Mouse (Mus musculus): Measurements from ENCODE around the gene Nucb1. TPM values are rescaled to one million over a fixed set of nuclear protein-coding genes. Genes with fewer than 3 reads are reported as not detected.
"Not testable (repeated sequence)": the region's sequence is repeated elsewhere in the genome, so short reads cannot be mapped to it uniquely, and the experiment has no call there.

The Nucb1 gene
- polyA plus RNA-seq, 1 experiment, result 88.2 TPM

DNA sequence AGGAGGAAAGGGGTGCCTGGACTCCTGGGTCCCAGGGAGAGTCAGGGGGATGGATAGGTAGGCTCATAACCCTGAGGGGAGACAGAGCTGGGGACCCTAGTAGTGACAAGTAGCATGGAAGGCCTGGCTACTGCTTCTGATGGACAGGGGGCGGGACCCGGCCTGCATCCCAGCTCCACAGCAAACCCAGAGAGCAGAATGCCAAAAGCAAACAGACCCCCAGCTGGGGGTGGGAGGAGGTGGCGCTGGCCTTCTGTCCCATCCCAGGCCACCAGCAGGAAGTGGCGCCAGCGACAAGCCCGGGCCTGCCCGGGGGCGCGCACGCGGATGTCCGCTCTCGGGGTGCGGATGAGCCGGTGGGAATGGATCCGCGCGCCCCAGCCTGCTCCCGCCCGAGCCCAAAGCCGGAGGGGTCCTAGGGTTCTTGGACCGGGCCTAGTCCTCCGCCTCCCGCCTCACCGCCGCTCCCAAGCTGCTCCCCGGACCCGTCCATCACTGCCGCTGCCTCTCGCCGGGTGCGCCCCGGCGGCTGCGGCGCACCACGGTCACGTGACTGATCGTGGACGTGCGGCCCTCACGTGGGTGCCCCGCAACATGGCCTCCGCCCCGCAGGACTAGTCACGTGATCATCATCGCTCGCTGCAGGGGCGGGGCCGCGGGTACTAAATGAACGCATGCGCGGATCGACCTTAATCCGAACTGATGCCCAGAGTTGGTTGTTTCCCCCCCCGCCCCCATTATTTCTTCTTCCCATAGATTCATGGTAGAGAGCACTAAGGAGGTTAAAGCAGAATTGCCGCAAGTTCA is 43.7 kb downstream of the Nucb1 start, which contains the start of gene Bax:
Bax (minus strand) TSS at position 616 of the 807 bp plus-strand sequence.
- Histone ChIP-seq H3K27ac (ENCODE audit: insufficient read depth, low read length) (peak within 1 kb of the TSS; percentile 92), H3K4me3 (ENCODE audit: insufficient read depth, low read length) (peak within 1 kb of the TSS; percentile 83)

DNA sequence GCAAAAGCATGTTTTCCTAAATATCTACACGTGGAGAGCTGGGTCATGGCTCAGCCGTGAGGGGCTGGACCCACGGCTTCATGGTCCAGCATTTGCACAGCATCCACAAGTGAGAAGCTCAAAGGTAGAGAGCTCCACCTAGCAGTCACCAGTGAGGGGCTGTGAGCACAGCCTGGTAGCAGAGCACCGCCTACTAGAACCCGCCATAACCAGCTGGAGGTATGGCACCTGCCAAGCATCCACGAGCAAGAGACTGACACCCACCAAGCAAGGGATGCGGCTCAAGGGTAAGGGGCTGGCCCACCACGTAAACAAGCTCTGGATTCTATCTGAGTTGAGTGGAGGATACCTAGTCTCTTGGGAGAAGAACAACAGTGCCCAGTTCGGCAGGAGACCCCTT is 44.7 kb downstream of the Nucb1 start:
- Histone ChIP-seq H3K4me3 (ENCODE audit: insufficient read depth, low read length) (peak overlapping the region; percentile 83), H3K27ac (ENCODE audit: insufficient read depth, low read length) (no peak overlapping the region), H3K4me1 (ENCODE audit: control insufficient read depth, insufficient read depth, low read length) (peaks cover 7% of the 10 kb centered on the region)
- TF ChIP-seq POLR2A (IDR thresholded peaks at IDR 0.05; ENCODE audit: extremely low read depth, insufficient read depth, low read length), result no peak
- no peak for TF ChIP-seq CTCF (IDR thresholded peaks at IDR 0.05; ENCODE audit: extremely low read depth, insufficient read depth, low read length)

More for the DNA sequence above, 43.7 kb downstream of the Nucb1 start, which contains the start of gene Bax:
- peaks cover 7% of the 10 kb centered on the region for H3K4me1 ChIP-seq (ENCODE audit: control insufficient read depth, insufficient read depth, low read length)
- TF ChIP-seq POLR2A (IDR thresholded peaks at IDR 0.05; ENCODE audit: extremely low read depth, insufficient read depth, low read length) (peak; percentile 81; the same call in 1 of the 2 replicates), CTCF (IDR thresholded peaks at IDR 0.05; ENCODE audit: extremely low read depth, insufficient read depth, low read length) (no peak)

- peaks cover 11% of the 10 kb centered on the region for H3K4me1 ChIP-seq (ENCODE audit: control insufficient read depth, insufficient read depth, low read length)
- no peak overlapping the region; the same call in 1 of the 2 replicates for H3K4me3 ChIP-seq (ENCODE audit: insufficient read depth, low read length)
- TF ChIP-seq CTCF (IDR thresholded peaks at IDR 0.05; ENCODE audit: extremely low read depth, insufficient read depth, low read length) (no peak), POLR2A (IDR thresholded peaks at IDR 0.05; ENCODE audit: extremely low read depth, insufficient read depth, low read length) (no peak)
- H3K27ac ChIP-seq (ENCODE audit: insufficient read depth, low read length), result no peak overlapping the region
These were observed 45.1 kb downstream of the Nucb1 start for GRCm38 (mm10) chr7:45465112-45465511.

DNA sequence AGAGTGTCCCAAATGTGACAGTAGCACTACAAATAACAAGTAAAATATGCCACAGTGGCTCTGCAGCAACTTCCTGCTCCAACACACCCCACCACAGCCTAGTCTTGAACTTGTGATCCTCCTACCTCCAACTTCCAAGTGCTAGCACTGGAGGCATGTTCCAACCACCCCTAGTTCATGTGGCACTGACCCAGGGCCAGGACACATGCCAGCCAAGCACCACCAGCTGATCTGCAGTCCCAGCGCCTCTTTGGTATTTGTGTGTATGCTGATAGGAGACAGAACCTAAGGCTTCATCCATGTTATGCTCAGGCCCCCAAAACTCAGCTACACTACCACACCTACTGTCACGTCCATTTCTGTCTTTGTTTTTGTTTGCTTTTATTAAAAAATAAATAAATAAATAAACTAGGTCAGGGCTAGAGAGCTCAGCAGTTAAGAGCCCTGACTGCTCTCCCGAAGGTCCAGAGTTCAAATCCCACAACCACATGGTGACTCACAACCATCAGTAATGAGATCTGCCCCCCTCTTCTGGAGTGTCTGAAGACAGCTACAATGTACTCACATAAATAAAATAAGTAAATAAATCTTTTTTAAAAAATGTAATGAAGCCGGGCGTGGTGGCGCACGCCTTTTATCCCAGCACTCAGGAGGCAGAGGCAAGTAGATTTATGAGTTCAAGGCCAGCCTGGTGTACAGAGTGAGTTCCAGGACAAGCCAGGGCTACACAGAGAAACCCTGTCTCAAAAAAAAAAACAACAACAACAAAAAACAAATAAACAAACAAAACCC is 46.0 kb downstream of the Nucb1 start:
- H3K4me1 ChIP-seq (ENCODE audit: control insufficient read depth, insufficient read depth, low read length), result peaks cover 11% of the 10 kb centered on the region
- no peak overlapping the region for H3K4me3 ChIP-seq (ENCODE audit: insufficient read depth, low read length)
- no peak for TF ChIP-seq POLR2A (IDR thresholded peaks at IDR 0.05; ENCODE audit: extremely low read depth, insufficient read depth, low read length)
- TF ChIP-seq CTCF (IDR thresholded peaks at IDR 0.05; ENCODE audit: extremely low read depth, insufficient read depth, low read length), result no peak
- no peak overlapping the region for H3K27ac ChIP-seq (ENCODE audit: insufficient read depth, low read length)

GRCm38 (mm10) chr7:45462868-45463267 is 47.3 kb downstream of the Nucb1 start:
- H3K4me3 ChIP-seq (ENCODE audit: insufficient read depth, low read length); H3K27ac ChIP-seq (ENCODE audit: insufficient read depth, low read length): not testable (repeated sequence)
- peaks cover 11% of the 10 kb centered on the region for H3K4me1 ChIP-seq (ENCODE audit: control insufficient read depth, insufficient read depth, low read length)

GRCm38 (mm10) chr7:45462325-45462724 is 47.9 kb downstream of the Nucb1 start:
- Histone ChIP-seq H3K4me3 (ENCODE audit: insufficient read depth, low read length) (no peak overlapping the region), H3K27ac (ENCODE audit: insufficient read depth, low read length) (no peak overlapping the region), H3K4me1 (ENCODE audit: control insufficient read depth, insufficient read depth, low read length) (peaks cover 11% of the 10 kb centered on the region)
- TF ChIP-seq POLR2A (IDR thresholded peaks at IDR 0.05; ENCODE audit: extremely low read depth, insufficient read depth, low read length) (no peak), CTCF (IDR thresholded peaks at IDR 0.05; ENCODE audit: extremely low read depth, insufficient read depth, low read length) (no peak)

DNA sequence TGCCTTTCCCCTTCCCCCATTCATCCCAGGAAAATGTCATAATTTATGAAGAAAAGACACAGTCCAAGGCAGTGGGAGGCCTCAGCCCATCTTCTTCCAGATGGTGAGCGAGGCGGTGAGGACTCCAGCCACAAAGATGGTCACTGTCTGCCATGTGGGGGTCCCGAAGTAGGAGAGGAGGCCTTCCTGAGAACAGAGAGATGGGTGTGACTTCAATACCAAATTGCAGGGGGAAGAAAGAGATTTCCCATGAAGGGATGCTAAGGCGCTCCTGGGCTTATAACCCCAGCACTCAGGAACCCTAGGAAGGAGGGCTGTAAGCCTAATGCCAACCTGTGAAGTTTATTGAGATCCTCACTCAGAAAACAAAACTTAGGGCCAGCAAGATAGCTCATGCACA is 48.4 kb downstream of the Nucb1 start:
- H3K27ac ChIP-seq (ENCODE audit: insufficient read depth, low read length), result no peak overlapping the region
- H3K4me3 ChIP-seq (ENCODE audit: insufficient read depth, low read length), result no peak overlapping the region
- peaks cover 13% of the 10 kb centered on the region for H3K4me1 ChIP-seq (ENCODE audit: control insufficient read depth, insufficient read depth, low read length)
- TF ChIP-seq CTCF (IDR thresholded peaks at IDR 0.05; ENCODE audit: extremely low read depth, insufficient read depth, low read length) (no peak), POLR2A (IDR thresholded peaks at IDR 0.05; ENCODE audit: extremely low read depth, insufficient read depth, low read length) (no peak)

DNA sequence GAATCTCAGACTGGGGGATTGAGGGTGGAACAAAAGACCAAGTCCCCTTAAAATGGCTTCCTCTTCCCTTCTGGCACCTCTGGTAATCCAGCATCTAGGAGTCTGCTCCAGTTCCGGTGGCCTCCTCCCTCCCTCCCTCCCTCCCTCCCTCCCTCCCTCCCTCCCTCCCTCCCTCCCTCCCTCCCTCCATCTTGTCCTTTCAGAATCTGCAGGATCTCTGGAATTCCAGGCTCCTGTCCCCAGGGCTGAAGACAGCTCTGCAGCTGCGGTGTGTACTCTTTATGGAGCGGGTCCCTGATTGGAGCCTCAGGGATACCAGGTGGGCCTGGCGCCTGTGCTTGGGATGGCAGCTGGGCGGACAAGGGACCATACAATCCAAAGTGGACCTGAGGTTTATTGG is 48.9 kb downstream of the Nucb1 start:
- TF ChIP-seq CTCF (IDR thresholded peaks at IDR 0.05; ENCODE audit: extremely low read depth, insufficient read depth, low read length) (no peak), POLR2A (IDR thresholded peaks at IDR 0.05; ENCODE audit: extremely low read depth, insufficient read depth, low read length) (no peak)
- Histone ChIP-seq H3K27ac (ENCODE audit: insufficient read depth, low read length) (peak overlapping the region; percentile 94), H3K4me1 (ENCODE audit: control insufficient read depth, insufficient read depth, low read length) (peaks cover 13% of the 10 kb centered on the region), H3K4me3 (ENCODE audit: insufficient read depth, low read length) (no peak overlapping the region)

DNA sequence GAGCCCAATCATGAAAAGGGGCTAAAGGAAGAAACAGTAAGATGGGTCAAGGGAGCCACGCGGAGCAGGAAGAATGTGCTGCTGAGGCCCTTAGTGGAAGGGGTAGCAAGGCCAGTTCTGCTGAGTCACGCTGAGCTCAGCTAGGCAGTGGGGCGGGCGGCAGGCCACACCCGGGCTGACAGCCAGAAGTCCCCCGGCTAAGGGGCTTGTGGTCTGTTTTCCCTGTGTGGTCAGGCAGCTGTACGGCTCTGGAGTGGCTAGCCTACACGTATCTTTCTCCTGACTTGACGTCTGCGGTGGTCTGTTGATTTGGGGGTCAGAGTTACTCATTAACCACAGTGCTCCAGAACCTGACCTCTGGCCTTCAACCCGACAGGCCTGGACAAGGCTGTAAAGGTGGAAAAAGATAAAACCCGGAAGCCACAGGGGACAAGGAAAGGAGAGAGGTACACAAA is 49.3 kb downstream of the Nucb1 start:
- Histone ChIP-seq H3K4me1 (ENCODE audit: control insufficient read depth, insufficient read depth, low read length) (peaks cover 12% of the 10 kb centered on the region), H3K4me3 (ENCODE audit: insufficient read depth, low read length) (no peak overlapping the region), H3K27ac (ENCODE audit: insufficient read depth, low read length) (peak overlapping the region; percentile 94)
- TF ChIP-seq CTCF (IDR thresholded peaks at IDR 0.05; ENCODE audit: extremely low read depth, insufficient read depth, low read length) (no peak), POLR2A (IDR thresholded peaks at IDR 0.05; ENCODE audit: extremely low read depth, insufficient read depth, low read length) (0 out of 2 replicates have a peak, but pooled peaks have one; percentile 37)

Measured in cortical plate, adult 2 months (tissue).